Mouse (Mus musculus) heart, postnatal 0 days (tissue): ENCODE results near the gene Olfr704. TPM values are rescaled to one million over a fixed set of nuclear protein-coding genes. Genes with fewer than 3 reads are reported as not detected.
"Not testable (repeated sequence)": the region's sequence is repeated elsewhere in the genome, so short reads cannot be mapped to it uniquely, and the experiment has no call there.

Experiments
- ATAC-seq: fragments of 200-750 bp; cut with Nextera tagmentation; 2 replicates; pipeline ENCODE4 v1.8.0; 2017; ENCODE audit warnings: low read depth, moderate number of reproducible peaks, moderate library complexity; ENCODE audit not compliant: insufficient read depth
- DNase-seq: peaks from one replicate; pipeline ENCODE4 v3.0.0-alpha.2; 2016; ENCODE audit warnings: low spot score
- H3K27ac ChIP-seq: fragments of 300-500 bp; sonication (generic); 2 replicates; pipeline ENCODE4 v1.5.1; 2014; ENCODE audit warnings: low read depth, mild to moderate bottlenecking
- H3K27me3 ChIP-seq: fragments of 300-500 bp; sonication (generic); 2 replicates; pipeline ENCODE4 v1.6.1; 2014; ENCODE audit warnings: low read length, mixed read lengths; ENCODE audit not compliant: control insufficient read depth, insufficient read depth
- H3K36me3 ChIP-seq: fragments of 300-500 bp; sonication (generic); replicated peaks from 2 replicates; pipeline ENCODE4 v1.6.1; 2014; ENCODE audit warnings: low read length, mixed read lengths; ENCODE audit not compliant: control insufficient read depth, insufficient read depth
- H3K4me1 ChIP-seq: fragments of 300-500 bp; sonication (generic); 2 replicates; pipeline ENCODE4 v1.6.1; 2014; ENCODE audit warnings: antibody characterized with exemption; ENCODE audit not compliant: control insufficient read depth, insufficient read depth
- H3K4me2 ChIP-seq: fragments of 300-500 bp; sonication (generic); 2 replicates; pipeline ENCODE4 v1.6.1; 2014; ENCODE audit warnings: low read depth, mild to moderate bottlenecking, low read length, moderate library complexity
- H3K4me3 ChIP-seq: fragments of 300-500 bp; sonication (generic); 2 replicates; pipeline ENCODE4 v1.5.1; 2014; ENCODE audit warnings: low read depth, low read length
- H3K9ac ChIP-seq: fragments of 300-500 bp; sonication (generic); replicated peaks from 2 replicates; pipeline ENCODE4 v1.6.1; 2014; ENCODE audit warnings: low read depth, low read length, mixed read lengths
- H3K9me3 ChIP-seq: fragments of 300-500 bp; sonication (generic); replicated peaks from 2 replicates; pipeline ENCODE4 v1.6.1; 2016; ENCODE audit warnings: low read length; ENCODE audit not compliant: control insufficient read depth
- CTCF ChIP-seq: IDR thresholded peaks from 2 replicates; pipeline ENCODE4 v1.5.1; 2016; ENCODE audit warnings: antibody characterized with exemption, control low read depth, low read depth
- EP300 ChIP-seq: IDR thresholded peaks from 2 replicates; pipeline ENCODE4 v1.6.1; 2016; ENCODE audit warnings: antibody characterized with exemption, low read depth
- WGBS: fragments of 180-500 bp; shearing (Covaris S2); extraction: QIAGEN DNeasy Blood & Tissue Kit; methylation state at CpG from one replicate; pipeline ENCODE4 v1.1.7; 2014; 5-methylcytosine and 5-hydroxymethylcytosine counted together
- polyA plus RNA-seq: library from polyadenylated mRNA; unstranded; fragments of >200 nt; fragmentation: Nextera tagmentation; extraction: Ambion mirVana; gene quantifications from 2 replicates; pipeline ENCODE4 v1.2.1, GENCODE M21; 2015
- total RNA-seq: library from RNA; depleted of rRNA; stranded (reverse); fragments of >200 nt; gene quantifications from 2 replicates; pipeline ENCODE4 v1.2.3, GENCODE M21; 2014; ENCODE audit warnings: low replicate concordance; rRNA removed

Olfr704 gene
- total and polyA plus RNA-seq, 2 experiments from 2014 or later, result not detected

DNA sequence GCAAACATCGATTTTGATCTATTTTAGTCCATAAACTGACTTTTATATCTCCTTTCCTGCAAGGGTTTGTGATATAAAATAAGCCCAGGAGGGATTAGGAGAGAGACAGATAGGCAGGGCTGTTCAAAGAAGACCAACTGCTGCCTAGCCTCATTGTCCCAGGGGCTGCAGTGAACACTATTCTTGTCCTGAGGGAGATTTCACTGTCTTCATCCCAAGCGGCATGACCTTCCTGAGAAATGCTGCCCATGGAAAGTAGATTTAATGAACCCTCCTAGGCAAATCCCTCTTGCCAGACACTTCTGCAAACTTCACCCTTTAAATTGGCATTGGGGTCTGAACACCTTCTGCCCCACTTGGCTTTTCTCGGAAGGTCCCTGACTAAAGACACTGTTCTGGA, 13.8 kb downstream of the Olfr704 start, which contains the start of gene Olfr705:
Olfr705 (minus strand) TSS at position 101 of the 400 bp plus-strand sequence.
- no peak for DNase-seq
- Histone ChIP-seq H3K4me2 (no peak within 1 kb of the TSS), H3K4me1 (no peaks in the 10 kb centered on the region), H3K4me3 (no peak within 1 kb of the TSS), H3K9me3 (no peaks in the 10 kb centered on the region), H3K36me3 (no peaks in the 10 kb centered on the region), H3K27me3 (no peaks in the 10 kb centered on the region), H3K9ac (no peak within 1 kb of the TSS), H3K27ac (no peak within 1 kb of the TSS)
- 65% methylated on average over 3 of the region's 3 CpGs for WGBS
- no peak for ATAC-seq
- TF ChIP-seq EP300 (no peak), CTCF (no peak)

DNA sequence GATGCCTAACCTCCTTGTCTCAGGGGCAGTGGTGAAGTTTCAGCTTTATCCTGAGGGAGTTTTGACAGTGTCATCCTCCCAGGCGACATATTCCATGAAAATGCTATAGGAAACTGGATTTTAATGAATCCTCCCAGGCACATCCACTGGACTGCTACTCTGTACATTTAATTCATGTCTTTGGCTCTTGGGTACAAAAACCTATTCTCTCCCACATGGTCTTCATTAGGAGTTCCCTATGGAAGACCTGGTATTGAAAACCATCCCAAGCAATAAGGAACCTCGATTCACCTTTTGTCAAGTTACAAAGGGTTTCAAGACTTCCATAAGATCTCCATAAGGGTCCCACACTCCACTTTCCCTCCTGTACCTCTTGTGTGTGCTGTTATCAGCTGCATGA, 25.1 kb downstream of the Olfr704 start, which contains the start of gene Olfr706:
Olfr706 (minus strand) TSS at position 101 of the 400 bp plus-strand sequence.
- H3K4me1 ChIP-seq, result no peaks in the 10 kb centered on the region
- H3K36me3 ChIP-seq, result no peaks in the 10 kb centered on the region
- no peaks in the 10 kb centered on the region for H3K9me3 ChIP-seq
- no peak for DNase-seq
- 68% methylated on average over 2 of the region's 2 CpGs for WGBS
- no peak within 1 kb of the TSS for H3K4me2 ChIP-seq
- no peak for ATAC-seq
- H3K4me3 ChIP-seq, result no peak within 1 kb of the TSS
- TF ChIP-seq EP300, result no peak
- no peak for TF ChIP-seq CTCF
- H3K9ac ChIP-seq, result no peak within 1 kb of the TSS
- no peaks in the 10 kb centered on the region for H3K27me3 ChIP-seq
- H3K27ac ChIP-seq, result no peak within 1 kb of the TSS

DNA sequence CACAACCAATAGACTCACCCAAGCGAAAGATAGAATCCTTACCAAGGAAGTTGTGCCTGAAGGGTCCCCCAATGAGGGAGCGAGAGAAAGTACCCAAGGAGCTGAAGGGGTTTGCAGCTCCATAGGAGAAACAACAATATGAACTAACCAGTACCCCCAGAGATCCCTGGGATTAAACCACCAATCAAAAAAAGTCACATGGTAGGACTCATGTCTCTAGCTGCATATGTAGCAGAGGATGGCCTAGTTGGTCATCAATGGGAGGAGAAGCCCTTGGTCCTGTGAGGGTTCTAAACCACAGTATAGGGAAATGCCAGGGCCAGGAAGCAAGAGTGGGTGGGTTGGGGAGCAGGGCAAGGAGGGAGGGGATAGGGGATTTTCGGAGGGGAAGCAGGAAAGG, 38.2 kb downstream of the Olfr704 start, which contains the start of gene Olfr707:
Olfr707 (minus strand) TSS at position 101 of the 400 bp plus-strand sequence.
- H3K27me3 ChIP-seq, DNase-seq, ATAC-seq, H3K36me3 ChIP-seq, H3K4me1 ChIP-seq, H3K9me3 ChIP-seq, H3K4me3 ChIP-seq, H3K9ac ChIP-seq, H3K4me2 ChIP-seq, H3K27ac ChIP-seq: not testable (repeated sequence)
- WGBS, result 71% methylated on average over 3 of the region's 3 CpGs

DNA sequence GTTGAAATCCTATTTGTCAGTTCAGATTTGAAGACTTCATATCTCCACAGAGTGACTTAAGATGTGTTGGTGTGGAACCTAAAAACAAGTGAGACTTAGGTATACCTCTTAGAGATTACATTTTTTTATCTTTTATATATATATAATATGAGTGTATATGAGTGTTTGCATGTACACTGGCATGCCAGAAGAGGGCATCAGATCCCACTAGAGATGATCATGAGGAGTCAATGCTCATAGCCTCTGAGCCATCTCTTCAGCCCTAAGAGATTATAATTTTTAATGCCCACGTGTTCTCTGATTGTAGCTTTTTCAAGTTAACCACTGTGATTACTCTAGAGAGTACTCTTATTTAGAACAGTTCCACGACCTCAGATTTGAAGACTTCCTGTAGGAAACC, 44.7 kb downstream of the Olfr704 start, which contains the start of gene Olfr1532-ps1:
Olfr1532-ps1 (plus strand) TSS at position 326 of the 400 bp plus-strand sequence.
- no peaks in the 10 kb centered on the region for H3K9me3 ChIP-seq
- 35% methylated on average over 2 of the region's 2 CpGs for WGBS
- TF ChIP-seq CTCF (no peak), EP300 (no peak)
- no peak within 1 kb of the TSS for H3K9ac ChIP-seq
- H3K27ac ChIP-seq, result no peak within 1 kb of the TSS
- H3K27me3 ChIP-seq, result no peaks in the 10 kb centered on the region
- ATAC-seq (no peak), DNase-seq (no peak)
- no peak within 1 kb of the TSS for H3K4me2 ChIP-seq
- no peak within 1 kb of the TSS for H3K4me3 ChIP-seq
- no peaks in the 10 kb centered on the region for H3K36me3 ChIP-seq
- H3K4me1 ChIP-seq, result no peaks in the 10 kb centered on the region

Other genes with a start within 250 kb of the Olfr704 start
- not detected in 2 replicates for gene Olfr693, start 182.6 kb upstream of the Olfr704 start, total RNA-seq
- gene Olfr693, start 182.6 kb upstream of the Olfr704 start, polyA plus RNA-seq, result not detected in 2 replicates
- not detected in 2 replicates for gene Olfr694, start 171.4 kb upstream of the Olfr704 start, total RNA-seq
- not detected in 2 replicates for gene Olfr694, start 171.4 kb upstream of the Olfr704 start, polyA plus RNA-seq
- gene Olfr695, start 146.8 kb upstream of the Olfr704 start, total RNA-seq, result not detected in 2 replicates
- gene Olfr695, start 146.8 kb upstream of the Olfr704 start, polyA plus RNA-seq, result not detected in 2 replicates
- gene Olfr697, start 120.7 kb upstream of the Olfr704 start, total RNA-seq, result not detected in 2 replicates
- not detected in 2 replicates for gene Olfr697, start 120.7 kb upstream of the Olfr704 start, polyA plus RNA-seq
- not detected in 2 replicates for gene Olfr698, start 107.8 kb upstream of the Olfr704 start, total RNA-seq
- gene Olfr698, start 107.8 kb upstream of the Olfr704 start, polyA plus RNA-seq, result not detected in 2 replicates
- gene Olfr699, start 70.0 kb upstream of the Olfr704 start, total RNA-seq, result not detected in 2 replicates
- not detected in 2 replicates for gene Olfr699, start 70.0 kb upstream of the Olfr704 start, polyA plus RNA-seq
- not detected in 2 replicates for gene Olfr700, start 54.4 kb upstream of the Olfr704 start, total RNA-seq
- gene Olfr700, start 54.4 kb upstream of the Olfr704 start, polyA plus RNA-seq, result not detected in 2 replicates
- not detected in 2 replicates for gene Olfr701, start 49.1 kb upstream of the Olfr704 start, total RNA-seq
- gene Olfr701, start 49.1 kb upstream of the Olfr704 start, polyA plus RNA-seq, result not detected in 2 replicates
- gene Olfr702, start 29.3 kb upstream of the Olfr704 start, total RNA-seq, result not detected in 2 replicates
- not detected in 2 replicates for gene Olfr702, start 29.3 kb upstream of the Olfr704 start, polyA plus RNA-seq
- not detected in 2 replicates for gene Olfr703, start 19.8 kb upstream of the Olfr704 start, total RNA-seq
- gene Olfr703, start 19.8 kb upstream of the Olfr704 start, polyA plus RNA-seq, result not detected in 2 replicates
- gene Olfr705, start 13.7 kb downstream of the Olfr704 start, total RNA-seq, result not detected in 2 replicates
- not detected in 2 replicates for gene Olfr705, start 13.7 kb downstream of the Olfr704 start, polyA plus RNA-seq
- gene Olfr706, start 25.0 kb downstream of the Olfr704 start, total RNA-seq, result not detected in 2 replicates
- not detected in 2 replicates for gene Olfr706, start 25.0 kb downstream of the Olfr704 start, polyA plus RNA-seq
- gene Olfr707, start 38.1 kb downstream of the Olfr704 start, total RNA-seq, result not detected in 2 replicates
- gene Olfr707, start 38.1 kb downstream of the Olfr704 start, polyA plus RNA-seq, result not detected in 2 replicates
- not detected in 2 replicates for gene Olfr1532-ps1, start 44.8 kb downstream of the Olfr704 start, total RNA-seq
- not detected in 2 replicates for gene Olfr1532-ps1, start 44.8 kb downstream of the Olfr704 start, polyA plus RNA-seq
- gene Olfr709-ps1, start 69.0 kb downstream of the Olfr704 start, total RNA-seq, result not detected in 2 replicates
- gene Olfr709-ps1, start 69.0 kb downstream of the Olfr704 start, polyA plus RNA-seq, result not detected in 2 replicates
- not detected in 2 replicates for gene Olfr710, start 85.1 kb downstream of the Olfr704 start, total RNA-seq
- gene Olfr710, start 85.1 kb downstream of the Olfr704 start, polyA plus RNA-seq, result not detected in 2 replicates
- not detected in 2 replicates for gene Olfr6, start 100.8 kb downstream of the Olfr704 start, total RNA-seq
- gene Olfr6, start 100.8 kb downstream of the Olfr704 start, polyA plus RNA-seq, result not detected in 2 replicates
- gene Olfr711, start 112.3 kb downstream of the Olfr704 start, total RNA-seq, result not detected in 2 replicates
- gene Olfr711, start 112.3 kb downstream of the Olfr704 start, polyA plus RNA-seq, result not detected in 2 replicates
- gene Olfr2, start 142.9 kb downstream of the Olfr704 start, total RNA-seq, result not detected in 2 replicates
- not detected in 2 replicates for gene Olfr2, start 142.9 kb downstream of the Olfr704 start, polyA plus RNA-seq
- not detected in 2 replicates for gene Olfr713, start 168.0 kb downstream of the Olfr704 start, total RNA-seq
- gene Olfr713, start 168.0 kb downstream of the Olfr704 start, polyA plus RNA-seq, result not detected in 2 replicates
- gene Olfr714, start 207.8 kb downstream of the Olfr704 start, total RNA-seq, result not detected in 2 replicates
- gene Olfr714, start 207.8 kb downstream of the Olfr704 start, polyA plus RNA-seq, result not detected in 2 replicates
- gene Olfr17, start 230.0 kb downstream of the Olfr704 start, total RNA-seq, result not detected in 2 replicates
- not detected in 2 replicates for gene Olfr17, start 230.0 kb downstream of the Olfr704 start, polyA plus RNA-seq
- gene Olfr715b, start 247.2 kb downstream of the Olfr704 start, total RNA-seq, result not detected in 2 replicates
- gene Olfr715b, start 247.2 kb downstream of the Olfr704 start, polyA plus RNA-seq, result not detected in 2 replicates